Mouse (Mus musculus): Measurements from ENCODE around the gene Creld1.
A peak's percentile ranks its signal among the peaks of the same experiment; 100 is the strongest.

Creld1 gene

DNA sequence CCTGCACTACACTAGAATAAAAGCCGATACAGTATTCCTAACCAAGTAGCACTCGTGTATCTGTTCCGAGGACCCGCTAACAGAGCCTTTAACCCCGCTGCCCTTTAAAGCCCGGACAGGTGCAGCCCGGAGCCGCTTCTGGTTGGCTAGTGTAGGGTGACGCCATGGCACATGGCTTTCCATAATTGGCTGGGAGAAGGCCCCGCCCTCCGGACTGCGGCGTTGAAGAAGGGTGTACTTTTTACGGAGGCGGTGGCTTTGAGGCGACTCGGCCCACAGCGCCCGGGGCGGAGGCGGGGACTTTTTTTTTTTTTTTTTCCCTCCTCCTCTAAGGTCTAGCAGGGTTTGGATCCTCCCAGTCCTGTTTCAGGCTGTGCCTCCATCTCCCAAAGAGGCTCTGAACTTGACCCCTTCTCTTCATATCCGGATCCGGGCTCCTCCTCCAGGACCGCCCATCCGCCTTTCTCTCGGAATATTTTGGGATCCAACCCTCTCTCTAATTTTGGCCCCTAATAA is at the start of gene Creld1:
TSS of gene Creld1 (plus strand) at position 198 of the 516 bp plus-strand sequence.
- peak; percentile 97 for DNase-seq (ENCODE audit: low read depth, low spot score)

- no peak for DNase-seq (ENCODE audit: low read depth, low spot score)
Observed at GRCm38 (mm10) chr6:113433661-113434060, 49.4 kb upstream of the Creld1 start.

DNA sequence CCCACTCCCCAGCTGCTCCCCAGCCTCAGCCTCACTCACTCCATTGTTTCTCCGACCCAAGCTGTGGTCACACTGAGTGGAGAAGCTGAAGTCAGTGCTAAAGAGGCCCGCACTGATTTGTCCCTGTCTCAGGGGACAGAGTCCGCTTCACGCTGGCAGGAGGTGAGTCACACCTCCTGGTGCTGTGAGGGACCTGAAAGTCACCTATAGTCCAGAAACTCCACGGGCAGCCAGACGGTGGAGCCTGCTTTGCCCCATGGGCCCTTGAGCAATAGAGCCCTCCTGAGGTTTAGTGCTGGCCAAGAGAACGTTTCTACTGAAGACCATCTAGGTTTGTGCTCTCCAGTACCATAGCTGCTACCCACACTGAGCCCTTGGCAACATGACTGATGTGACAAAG is 48.4 kb upstream of the Creld1 start:
- no peak for DNase-seq (ENCODE audit: low read depth, low spot score)

DNA sequence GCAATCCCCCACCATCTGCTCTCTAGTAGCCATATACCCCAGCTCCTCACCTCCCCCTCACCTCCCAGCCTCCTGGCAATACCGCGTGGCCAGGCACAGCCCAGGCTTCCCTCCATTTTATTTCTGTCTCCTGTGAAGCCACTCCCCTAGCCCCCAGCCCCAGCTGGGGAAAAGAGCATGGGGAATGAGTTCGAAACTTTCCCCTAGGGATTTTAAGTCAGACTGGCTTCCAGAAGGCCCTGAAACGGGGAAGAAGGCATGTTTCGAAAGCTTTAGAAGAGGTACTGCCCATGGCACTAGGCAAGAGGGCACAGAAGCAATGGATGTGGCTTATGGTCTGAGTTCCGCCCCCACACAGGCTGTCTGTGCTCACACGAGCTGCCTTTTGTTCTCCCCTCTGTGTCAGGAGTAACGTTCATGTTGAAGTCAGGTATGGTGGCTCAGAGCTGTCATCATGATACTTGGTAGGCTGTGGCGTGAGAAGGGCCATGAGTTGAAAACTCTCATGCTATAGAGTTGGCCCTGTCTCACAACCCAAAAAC is 47.4 kb upstream of the Creld1 start, which contains the start of gene Cidec:
TSS of gene Cidec (minus strand) at position 97 of the 542 bp plus-strand sequence.
- DNase-seq (ENCODE audit: low read depth, low spot score) = no peak

GRCm38 (mm10) chr6:113437135-113437534 is 46.0 kb upstream of the Creld1 start:
- no peak for DNase-seq (ENCODE audit: low read depth, low spot score)

GRCm38 (mm10) chr6:113438721-113439430 is 44.2 kb upstream of the Creld1 start:
- DNase-seq (ENCODE audit: low read depth, low spot score) = no peak

DNA sequence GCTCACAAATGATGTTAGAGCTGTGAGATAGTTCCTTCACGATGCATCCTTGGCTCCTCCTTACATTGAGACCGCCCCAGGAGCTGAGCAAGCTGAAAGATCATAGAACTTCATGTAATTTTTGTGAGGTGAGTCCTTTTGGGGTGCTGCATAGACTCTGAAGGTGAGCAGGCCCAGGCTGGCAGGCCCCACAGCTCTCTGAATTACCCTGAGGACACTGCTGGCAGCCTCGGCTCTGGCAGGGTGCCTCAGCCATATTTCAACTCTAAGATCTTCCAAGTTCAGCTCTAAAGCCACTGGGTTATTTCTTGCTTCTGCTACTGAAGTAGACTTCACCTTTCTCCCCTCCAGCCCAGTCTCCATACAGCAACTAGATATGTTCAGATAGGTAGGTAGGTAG is 42.4 kb upstream of the Creld1 start:
- DNase-seq (ENCODE audit: low read depth, low spot score) = no peak

DNA sequence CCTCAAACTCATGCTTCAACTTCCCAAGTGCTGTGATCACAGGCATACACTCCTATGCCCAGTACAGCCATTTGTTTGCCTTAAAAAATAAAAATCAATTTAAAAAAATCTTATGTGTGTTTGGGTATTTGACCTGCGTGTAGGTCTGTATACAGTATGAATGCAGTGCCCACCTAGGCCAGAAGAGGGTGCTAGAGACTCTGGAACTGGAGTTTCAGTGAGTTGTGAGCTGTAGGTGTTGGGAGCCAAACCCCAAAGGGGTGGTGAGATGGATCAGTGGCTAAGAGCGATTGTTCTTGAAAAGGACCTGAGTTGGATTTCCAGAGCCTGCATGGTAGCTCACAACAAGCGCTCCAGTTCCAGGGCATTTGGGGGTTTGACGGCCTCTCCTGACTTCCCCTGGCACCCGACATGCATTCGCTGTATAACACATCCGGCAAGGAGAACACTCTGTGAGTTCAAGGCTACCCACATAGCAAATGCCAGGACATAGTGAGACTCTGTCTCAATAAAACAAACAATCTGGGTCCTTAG is 41.9 kb upstream of the Creld1 start:
- DNase-seq (ENCODE audit: low read depth, low spot score) = peak; percentile 72

- DNase-seq (ENCODE audit: low read depth, low spot score) = no peak
Observed at GRCm38 (mm10) chr6:113442087-113442441, 41.0 kb upstream of the Creld1 start.

DNA sequence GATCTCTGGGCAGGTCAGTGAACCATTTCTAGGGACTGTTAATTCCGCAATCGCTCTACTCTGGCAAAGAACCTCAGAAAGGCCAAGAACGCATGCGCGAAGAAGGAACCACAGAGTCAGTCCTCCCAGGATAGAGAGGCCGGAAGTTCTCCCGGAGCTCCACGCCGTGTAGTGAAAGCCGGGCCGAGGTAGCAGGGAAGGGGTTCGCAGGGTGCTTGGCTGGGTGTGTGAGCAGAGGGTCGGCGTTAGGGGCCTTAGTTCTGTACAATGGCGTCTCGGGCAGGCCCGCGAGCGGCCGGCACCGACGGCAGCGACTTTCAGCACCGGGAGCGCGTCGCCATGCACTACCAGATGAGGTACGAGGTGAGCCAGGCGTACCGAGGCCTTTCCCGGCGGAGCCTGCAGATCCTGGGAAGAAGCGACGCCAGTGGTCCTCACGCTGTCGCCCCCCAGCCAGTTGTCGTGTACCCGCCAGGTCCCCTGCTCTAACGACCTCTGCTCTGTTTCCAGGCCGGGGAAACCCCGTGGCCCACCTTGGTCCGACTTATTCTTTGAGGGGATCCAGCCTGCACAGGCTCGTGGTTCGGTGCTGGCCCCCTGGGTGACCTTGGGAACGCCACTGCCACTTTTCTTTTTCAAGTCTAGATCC is 40.5 kb upstream of the Creld1 start, which contains the start of gene Jagn1:
TSS of gene Jagn1 (plus strand) at position 128 of the 649 bp plus-strand sequence.
- peak; percentile 91 for DNase-seq (ENCODE audit: low read depth, low spot score)

GRCm38 (mm10) chr6:113443091-113443490 is 40.0 kb upstream of the Creld1 start:
- DNase-seq (ENCODE audit: low read depth, low spot score) = no peak

GRCm38 (mm10) chr6:113444207-113444965 is 38.7 kb upstream of the Creld1 start:
- DNase-seq (ENCODE audit: low read depth, low spot score) = no peak

- no peak for DNase-seq (ENCODE audit: low read depth, low spot score)
Observed at GRCm38 (mm10) chr6:113447639-113448038, 35.5 kb upstream of the Creld1 start.

DNA sequence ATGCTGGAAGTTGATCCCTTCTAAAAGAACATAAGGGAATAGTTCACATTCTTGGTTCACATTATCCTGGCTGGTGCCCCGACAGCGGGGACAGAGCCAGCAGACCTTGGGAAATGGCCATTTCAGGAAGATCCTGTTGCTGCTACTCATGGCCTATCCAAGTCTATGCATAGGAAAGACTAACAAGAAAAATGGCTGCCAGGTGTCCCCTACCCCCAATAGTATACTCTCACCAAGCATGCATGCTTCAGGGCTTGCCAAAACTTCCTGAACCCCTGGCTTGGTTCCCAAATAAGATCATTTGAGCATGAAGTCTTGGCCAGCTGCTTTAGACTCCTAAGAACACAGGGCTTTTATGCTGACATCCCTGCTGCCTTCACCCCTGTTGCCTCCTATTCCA is 31.3 kb upstream of the Creld1 start:
- DNase-seq (ENCODE audit: low read depth, low spot score) = no peak

DNA sequence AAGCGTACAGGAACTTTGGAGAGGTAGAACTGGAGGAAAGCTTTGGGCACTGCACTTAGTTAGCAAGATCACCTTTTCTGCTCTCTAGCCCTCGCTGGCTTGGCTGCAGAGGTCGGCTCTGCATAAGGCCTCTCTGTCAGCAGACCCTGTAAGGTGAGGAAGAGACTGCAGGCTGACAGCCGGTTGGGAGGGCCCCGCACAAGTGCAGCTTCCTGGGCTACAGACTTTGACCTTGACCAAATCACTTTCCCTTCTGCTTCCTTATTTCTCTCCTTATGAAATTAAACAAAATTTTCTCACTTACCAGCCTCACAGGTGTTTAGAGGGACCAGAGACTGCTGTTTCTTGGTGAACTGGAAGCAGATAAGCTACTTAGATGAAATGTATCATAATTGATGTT is 28.1 kb upstream of the Creld1 start:
- no peak for DNase-seq (ENCODE audit: low read depth, low spot score)

- no peak for DNase-seq (ENCODE audit: low read depth, low spot score)
Observed at GRCm38 (mm10) chr6:113457952-113458534, 25.1 kb upstream of the Creld1 start, which contains the start of gene Il17re. TSS of gene Il17re (plus strand) at chr6:113458484.

- no peak for DNase-seq (ENCODE audit: low read depth, low spot score)
Observed at GRCm38 (mm10) chr6:113458635-113459034, 24.5 kb upstream of the Creld1 start.

GRCm38 (mm10) chr6:113464040-113464439 is 19.1 kb upstream of the Creld1 start:
- DNase-seq (ENCODE audit: low read depth, low spot score) = no peak

- DNase-seq (ENCODE audit: low read depth, low spot score) = no peak
Observed at GRCm38 (mm10) chr6:113465602-113466001, 17.5 kb upstream of the Creld1 start.

- DNase-seq (ENCODE audit: low read depth, low spot score) = no peak
Observed at GRCm38 (mm10) chr6:113468512-113468911, 14.6 kb upstream of the Creld1 start.

GRCm38 (mm10) chr6:113469021-113469420 is 14.1 kb upstream of the Creld1 start:
- DNase-seq (ENCODE audit: low read depth, low spot score) = no peak
